Mouse (Mus musculus) ES-Bruce4 (cell line): ENCODE results near the gene Dtnb. TPM values are rescaled to one million over a fixed set of nuclear protein-coding genes. Genes with fewer than 3 reads are reported as not detected.
A peak's percentile ranks its signal among the peaks of the same experiment; 100 is the strongest.

Experiments
- H3K27ac ChIP-seq: 2 replicates; pipeline ENCODE4 v1.5.1; 2012; ENCODE audit warnings: low read length, inconsistent platforms; ENCODE audit not compliant: insufficient read depth
- H3K27me3 ChIP-seq: 2 replicates; pipeline ENCODE4 v1.6.1; 2012; ENCODE audit warnings: mild to moderate bottlenecking, low read length, inconsistent platforms; ENCODE audit not compliant: control insufficient read depth, poor library complexity, insufficient read depth, severe bottlenecking
- H3K36me3 ChIP-seq: 2 replicates; pipeline ENCODE4 v1.6.1; 2012; ENCODE audit warnings: inconsistent platforms, mild to moderate bottlenecking, low read length, moderate library complexity; ENCODE audit not compliant: control insufficient read depth, poor library complexity, insufficient read depth, severe bottlenecking
- H3K4me1 ChIP-seq: one replicate; pipeline ENCODE4 v1.8.1; 2011; ENCODE audit warnings: low read length; ENCODE audit not compliant: control insufficient read depth, insufficient read depth
- H3K4me3 ChIP-seq: 2 replicates; pipeline ENCODE4 v1.5.1; 2011; ENCODE audit warnings: low read depth, mild to moderate bottlenecking, low read length
- H3K9ac ChIP-seq: 2 replicates; pipeline ENCODE4 v1.6.1; 2012; ENCODE audit warnings: low read depth, mild to moderate bottlenecking, inconsistent platforms; ENCODE audit not compliant: poor library complexity, severe bottlenecking
- H3K9me3 ChIP-seq: replicated peaks from 2 replicates; pipeline ENCODE4 v1.6.1; 2012; ENCODE audit warnings: mild to moderate bottlenecking, low read length, inconsistent platforms; ENCODE audit not compliant: control insufficient read depth, poor library complexity, insufficient read depth, severe bottlenecking
- CTCF ChIP-seq: IDR thresholded peaks from one replicate; pipeline ENCODE4 v1.8.1; 2011; ENCODE audit warnings: low read depth, low read length
- EP300 ChIP-seq: IDR thresholded peaks from 2 replicates; pipeline ENCODE4 v1.6.1; 2011; ENCODE audit warnings: low read depth, low read length; ENCODE audit not compliant: insufficient read depth
- POLR2A ChIP-seq: IDR thresholded peaks from one replicate; pipeline ENCODE4 v1.8.1; 2011; ENCODE audit warnings: low read length; ENCODE audit not compliant: insufficient read depth
- polyA plus RNA-seq: library from polyadenylated mRNA; stranded (reverse); fragments of >200 nt; gene quantifications from 2 replicates; pipeline ENCODE4 v1.2.4, GENCODE M21; 2011; ENCODE audit warnings: low read depth; ENCODE audit not compliant: missing spikeins, insufficient read depth, insufficient read length

Dtnb gene
- polyA plus RNA-seq, 1 experiment = 62.1 TPM

- Histone ChIP-seq H3K9me3 (no peaks in the 10 kb centered on the region), H3K36me3 (no peaks in the 10 kb centered on the region), H3K4me1 (peaks cover 8% of the 10 kb centered on the region), H3K9ac (no peak overlapping the region), H3K27me3 (no peaks in the 10 kb centered on the region), H3K4me3 (no peak overlapping the region), H3K27ac (no peak overlapping the region)
- TF ChIP-seq POLR2A = no peak
- no peak for TF ChIP-seq EP300
- no peak for TF ChIP-seq CTCF
Measured at GRCm38 (mm10) chr12:3815386-3815785, 243.2 kb downstream of the Dtnb start.

- TF ChIP-seq EP300 (no peak), CTCF (peak; percentile 61)
- Histone ChIP-seq H3K36me3 (no peaks in the 10 kb centered on the region), H3K9ac (no peak overlapping the region), H3K27me3 (no peaks in the 10 kb centered on the region), H3K4me1 (peaks cover 5% of the 10 kb centered on the region), H3K4me3 (no peak overlapping the region), H3K27ac (no peak overlapping the region), H3K9me3 (no peaks in the 10 kb centered on the region)
Measured at GRCm38 (mm10) chr12:3817033-3817432, 244.9 kb downstream of the Dtnb start.

GRCm38 (mm10) chr12:3817566-3817965 lies 245.4 kb downstream of the Dtnb start:
- TF ChIP-seq CTCF = no peak
- TF ChIP-seq POLR2A = no peak
- no peaks in the 10 kb centered on the region for H3K9me3 ChIP-seq

GRCm38 (mm10) chr12:3819899-3820298 lies 247.7 kb downstream of the Dtnb start:
- no peak overlapping the region for H3K9ac ChIP-seq
- no peaks in the 10 kb centered on the region for H3K9me3 ChIP-seq
- no peak overlapping the region for H3K27ac ChIP-seq
- no peaks in the 10 kb centered on the region for H3K27me3 ChIP-seq
- no peak overlapping the region for H3K4me3 ChIP-seq
- H3K36me3 ChIP-seq = no peaks in the 10 kb centered on the region
- TF ChIP-seq EP300 = no peak
- TF ChIP-seq CTCF = no peak
- TF ChIP-seq POLR2A = no peak
- peaks cover 4% of the 10 kb centered on the region for H3K4me1 ChIP-seq

More at GRCm38 (mm10) chr12:3817566-3817965, 245.4 kb downstream of the Dtnb start:
- Histone ChIP-seq H3K4me1 (no peaks in the 10 kb centered on the region), H3K36me3 (no peaks in the 10 kb centered on the region), H3K27ac (no peak overlapping the region), H3K27me3 (no peaks in the 10 kb centered on the region), H3K9ac (no peak overlapping the region), H3K4me3 (no peak overlapping the region)

GRCm38 (mm10) chr12:3823408-3823807 lies 251.2 kb downstream of the Dtnb start:
- no peak overlapping the region for H3K9ac ChIP-seq
- no peaks in the 10 kb centered on the region for H3K36me3 ChIP-seq
- H3K27ac ChIP-seq = no peak overlapping the region
- H3K4me3 ChIP-seq = no peak overlapping the region
- H3K9me3 ChIP-seq = no peaks in the 10 kb centered on the region
- TF ChIP-seq POLR2A = no peak
- TF ChIP-seq CTCF = no peak
- no peak for TF ChIP-seq EP300
- peaks cover 7% of the 10 kb centered on the region for H3K4me1 ChIP-seq
- no peaks in the 10 kb centered on the region for H3K27me3 ChIP-seq

GRCm38 (mm10) chr12:3824906-3825713 lies 252.9 kb downstream of the Dtnb start:
- peaks cover 9% of the 10 kb centered on the region for H3K4me1 ChIP-seq
- H3K27ac ChIP-seq = no peak overlapping the region
- no peaks in the 10 kb centered on the region for H3K9me3 ChIP-seq

More at GRCm38 (mm10) chr12:3824906-3825713, 252.9 kb downstream of the Dtnb start:
- Histone ChIP-seq H3K36me3 (no peaks in the 10 kb centered on the region), H3K9ac (no peak overlapping the region), H3K4me3 (peak overlapping the region; percentile 17), H3K27me3 (no peaks in the 10 kb centered on the region)
- TF ChIP-seq EP300 (no peak), CTCF (no peak), POLR2A (no peak)
